Mouse (Mus musculus): Measurements from ENCODE around the gene Gimap9. TPM values are rescaled to one million over a fixed set of nuclear protein-coding genes. Genes with fewer than 3 reads are reported as not detected.
A peak's percentile ranks its signal among the peaks of the same experiment; 100 is the strongest.

Gimap9 gene
- polyA plus RNA-seq, 1 experiment from 2014 or later, result 7.5 TPM

DNA sequence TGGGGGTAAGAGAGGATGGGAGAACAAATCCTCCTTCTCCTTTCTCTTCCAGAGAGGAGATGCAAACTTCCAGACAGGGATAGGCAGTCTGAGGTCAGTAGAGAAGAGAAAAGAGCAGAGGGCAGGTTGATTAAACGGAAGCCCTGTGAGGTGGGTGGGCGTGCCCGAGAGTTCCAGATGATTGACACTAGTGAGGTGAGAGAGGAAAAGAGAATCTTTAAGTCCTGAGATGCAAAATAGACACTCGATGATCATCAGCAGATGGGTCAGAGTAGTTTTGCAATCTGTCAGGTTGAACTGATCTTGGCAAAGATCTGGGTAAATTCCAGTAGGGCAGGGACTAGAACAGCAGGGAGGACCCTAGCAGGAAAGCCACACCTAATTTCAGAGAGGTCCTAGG is 11.2 kb upstream of the Gimap9 start:
- H3K4me1 ChIP-seq, result no peaks in the 10 kb centered on the region
- no peak for ATAC-seq (ENCODE audit: extremely low read depth, insufficient number of reproducible peaks, low FRiP score, low TSS enrichment)
- 74% methylated on average over 4 of the region's 4 CpGs for WGBS
- H3K27me3 ChIP-seq (replicated peaks), result no peaks in the 10 kb centered on the region
- no peaks in the 10 kb centered on the region for H3K36me3 ChIP-seq
- no peak overlapping the region for H3K9ac ChIP-seq
- H3K9me3 ChIP-seq, result no peaks in the 10 kb centered on the region
- no peak overlapping the region for H3K4me2 ChIP-seq
- no peak overlapping the region for H3K27ac ChIP-seq (replicated peaks)
- H3K4me3 ChIP-seq, result no peak overlapping the region

DNA sequence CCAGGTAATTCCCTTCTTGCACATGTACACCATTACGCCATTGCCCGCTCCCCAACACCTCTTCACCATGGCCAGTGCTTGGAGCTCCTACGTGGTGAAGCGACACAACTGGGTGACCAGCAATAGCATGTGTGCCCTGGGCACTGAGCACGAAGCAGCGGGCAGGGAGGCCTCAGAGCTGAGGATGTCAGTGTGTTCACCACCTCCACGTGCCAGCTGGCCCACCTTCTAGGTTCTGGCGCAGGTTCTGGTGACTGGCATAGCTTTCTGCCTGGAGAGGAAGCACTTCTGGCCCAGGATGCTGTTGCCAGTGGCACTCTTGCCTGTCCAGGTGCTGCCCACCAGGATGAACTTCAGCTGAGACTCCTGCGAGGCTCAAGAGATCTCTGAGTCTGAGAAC is 10.5 kb upstream of the Gimap9 start:
- Histone ChIP-seq H3K9me3 (no peaks in the 10 kb centered on the region), H3K27ac (replicated peaks) (no peak overlapping the region), H3K4me2 (no peak overlapping the region), H3K4me3 (no peak overlapping the region), H3K4me1 (no peaks in the 10 kb centered on the region), H3K27me3 (replicated peaks) (no peaks in the 10 kb centered on the region), H3K9ac (no peak overlapping the region), H3K36me3 (no peaks in the 10 kb centered on the region)
- no peak for ATAC-seq (ENCODE audit: extremely low read depth, insufficient number of reproducible peaks, low FRiP score, low TSS enrichment)
- WGBS, result 80% methylated on average over 9 of the region's 9 CpGs

DNA sequence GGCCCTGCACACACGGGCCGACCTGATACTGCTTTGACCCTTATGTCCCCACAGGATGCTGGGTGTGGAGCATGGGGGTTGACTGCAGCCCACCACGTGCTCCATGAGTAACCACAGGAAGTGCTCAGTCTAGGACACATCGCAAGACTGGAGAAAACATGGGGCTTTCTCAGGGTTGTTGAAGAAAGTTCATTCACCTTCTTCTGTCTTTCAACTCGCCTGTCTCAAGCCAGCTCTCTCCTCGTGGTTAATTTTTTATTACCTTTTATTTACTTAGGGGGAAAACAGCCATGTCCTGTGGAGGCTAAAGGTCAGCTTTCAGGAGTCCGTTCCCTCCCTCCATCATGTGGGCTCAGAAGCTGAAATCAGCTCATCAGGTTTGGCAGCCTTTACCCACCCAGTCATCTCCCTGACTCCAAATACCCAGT is 9.8 kb upstream of the Gimap9 start:
- Histone ChIP-seq H3K27ac (replicated peaks) (no peak overlapping the region), H3K36me3 (no peaks in the 10 kb centered on the region), H3K4me1 (no peaks in the 10 kb centered on the region), H3K4me2 (no peak overlapping the region), H3K9ac (no peak overlapping the region), H3K9me3 (no peaks in the 10 kb centered on the region), H3K4me3 (no peak overlapping the region), H3K27me3 (replicated peaks) (no peaks in the 10 kb centered on the region)
- 54% methylated on average over 7 of the region's 7 CpGs for WGBS
- ATAC-seq (ENCODE audit: extremely low read depth, insufficient number of reproducible peaks, low FRiP score, low TSS enrichment), result no peak

DNA sequence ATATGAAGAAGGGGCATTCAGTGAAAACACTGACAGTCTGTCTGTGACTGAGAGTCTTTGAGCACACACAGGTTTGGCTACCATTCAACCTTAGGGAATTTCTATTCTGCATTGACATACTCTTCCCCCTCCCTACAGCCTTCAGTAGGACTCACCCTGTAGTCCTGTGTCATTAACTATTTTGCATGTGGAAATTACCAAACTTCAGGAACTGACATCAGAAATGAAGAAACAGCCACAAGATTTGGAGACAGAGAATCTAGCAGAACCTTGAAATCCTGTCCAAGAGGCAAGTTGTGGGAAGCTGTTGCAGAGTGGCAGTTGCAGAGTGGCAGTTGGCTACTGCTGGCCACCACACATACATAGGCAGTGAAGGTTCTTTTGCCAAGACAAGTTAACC is 7.9 kb upstream of the Gimap9 start:
- Histone ChIP-seq H3K4me1 (no peaks in the 10 kb centered on the region), H3K4me2 (no peak overlapping the region), H3K36me3 (no peaks in the 10 kb centered on the region), H3K27ac (replicated peaks) (no peak overlapping the region), H3K9me3 (no peaks in the 10 kb centered on the region), H3K9ac (no peak overlapping the region), H3K4me3 (no peak overlapping the region), H3K27me3 (replicated peaks) (no peaks in the 10 kb centered on the region)
- ATAC-seq (ENCODE audit: extremely low read depth, insufficient number of reproducible peaks, low FRiP score, low TSS enrichment), result no peak

DNA sequence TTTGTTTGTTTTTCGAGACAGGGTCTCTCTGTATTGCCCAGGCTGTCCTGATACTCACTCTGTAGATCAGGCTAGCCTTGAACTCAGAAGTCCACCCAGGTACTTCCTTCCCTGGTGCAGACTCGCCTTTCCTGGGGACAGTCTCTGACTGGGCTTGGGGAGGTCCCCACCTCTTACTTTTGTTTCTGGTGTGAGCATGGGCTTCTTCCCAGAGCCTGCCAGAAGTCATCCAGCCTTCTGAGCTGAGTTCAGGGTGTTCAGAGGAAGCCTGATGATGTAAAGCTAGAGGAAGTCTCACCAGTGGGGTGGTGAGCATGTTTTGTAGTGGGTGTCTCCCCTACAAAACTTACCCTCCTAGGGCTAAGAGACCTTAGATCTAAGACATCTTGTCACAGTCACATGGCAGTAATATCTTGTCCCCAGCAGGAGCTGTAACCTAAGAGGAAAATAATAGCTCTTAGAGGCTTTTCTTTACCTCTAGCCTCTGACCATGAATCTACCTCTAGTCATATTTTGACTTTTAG is 6.4 kb upstream of the Gimap9 start:
- Histone ChIP-seq H3K27me3 (replicated peaks) (no peaks in the 10 kb centered on the region), H3K27ac (replicated peaks) (no peak overlapping the region), H3K36me3 (no peaks in the 10 kb centered on the region), H3K9me3 (no peaks in the 10 kb centered on the region), H3K9ac (no peak overlapping the region), H3K4me1 (no peaks in the 10 kb centered on the region), H3K4me2 (no peak overlapping the region), H3K4me3 (no peak overlapping the region)
- no peak for ATAC-seq (ENCODE audit: extremely low read depth, insufficient number of reproducible peaks, low FRiP score, low TSS enrichment)
- WGBS, result 53% methylated on average over 2 of the region's 2 CpGs

DNA sequence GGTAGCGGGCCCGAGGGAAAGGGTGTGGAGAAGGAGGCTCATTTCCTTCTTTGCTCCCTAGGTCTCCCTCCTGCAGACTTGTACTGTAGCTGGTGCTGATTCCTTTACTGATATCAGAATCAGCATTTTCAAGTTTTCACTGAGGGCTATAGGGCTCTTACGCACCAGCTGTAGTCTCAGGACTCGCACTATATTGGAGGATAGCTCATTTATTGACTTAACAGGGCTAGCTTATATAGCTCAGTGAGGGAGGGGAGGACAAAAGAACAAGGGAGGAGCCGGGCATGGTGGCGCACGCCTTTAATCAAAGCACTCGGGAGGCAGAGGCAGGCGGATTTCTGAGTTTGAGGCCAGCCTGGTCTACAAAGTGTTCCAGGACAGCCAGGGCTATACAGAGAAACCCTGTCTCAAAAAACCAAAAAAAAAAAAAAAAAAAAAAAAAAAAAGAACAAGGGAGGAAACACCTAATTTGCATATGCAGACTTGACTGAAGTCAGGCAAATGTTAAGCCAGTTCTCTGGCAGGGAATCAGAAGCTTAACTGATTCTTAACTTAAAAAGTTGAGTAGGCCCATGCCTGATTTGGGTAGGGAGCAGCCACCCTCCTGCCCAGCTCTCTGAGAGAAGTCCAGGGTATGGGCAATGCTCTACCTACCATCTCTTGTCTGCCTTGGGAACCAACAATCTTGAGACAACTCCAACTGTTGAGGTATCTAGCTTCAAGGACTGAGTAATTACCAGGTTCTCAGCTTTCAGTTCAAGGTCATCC is 1.5 kb upstream of the Gimap9 start:
- Histone ChIP-seq H3K4me2 (no peak overlapping the region), H3K9ac (no peak overlapping the region), H3K9me3 (no peaks in the 10 kb centered on the region), H3K4me1 (peaks cover 5% of the 10 kb centered on the region; the same call in 1 of the 2 replicates), H3K4me3 (no peak overlapping the region), H3K36me3 (no peaks in the 10 kb centered on the region), H3K27ac (replicated peaks) (no peak overlapping the region), H3K27me3 (replicated peaks) (no peaks in the 10 kb centered on the region)
- no peak for ATAC-seq (ENCODE audit: extremely low read depth, insufficient number of reproducible peaks, low FRiP score, low TSS enrichment)
- WGBS, result 93% methylated on average over 9 of the region's 9 CpGs

DNA sequence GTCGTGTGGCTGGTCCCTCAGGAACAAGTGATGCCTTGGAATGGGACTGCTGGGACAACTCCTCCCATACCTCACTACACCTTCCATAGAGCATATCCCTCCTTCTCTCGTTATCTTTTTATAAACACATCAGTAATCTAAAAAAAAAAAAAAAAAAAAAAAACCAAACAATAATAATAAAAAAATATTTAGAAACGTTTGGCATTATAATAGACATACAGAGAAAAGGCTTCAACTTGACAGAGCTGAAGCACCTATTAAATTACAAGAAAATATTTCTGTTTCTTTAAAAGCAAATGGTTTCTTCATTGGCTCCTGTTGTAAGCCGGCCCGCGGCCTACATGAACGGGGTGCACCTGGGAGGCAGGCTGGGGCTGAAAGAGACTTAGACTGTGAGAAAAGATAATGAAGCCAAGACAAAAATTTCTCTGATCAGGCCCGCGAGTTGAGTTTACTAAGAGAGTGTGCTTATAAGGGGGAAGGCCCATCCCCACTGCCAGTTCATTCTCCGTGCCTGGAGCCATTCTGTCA is 464 bp upstream of the Gimap9 start:
- ATAC-seq (ENCODE audit: extremely low read depth, insufficient number of reproducible peaks, low FRiP score, low TSS enrichment), result no peak
- H3K4me2 ChIP-seq, result peak overlapping the region; percentile 66
- H3K9me3 ChIP-seq, result no peaks in the 10 kb centered on the region
- peak overlapping the region; percentile 46 for H3K4me3 ChIP-seq
- no peaks in the 10 kb centered on the region; the same call in 1 of the 2 replicates for H3K36me3 ChIP-seq
- 42% methylated on average over 10 of the region's 10 CpGs for WGBS
- peak overlapping the region; percentile 72 for H3K9ac ChIP-seq
- no peaks in the 10 kb centered on the region for H3K27me3 ChIP-seq (replicated peaks)
- H3K4me1 ChIP-seq, result peaks cover 5% of the 10 kb centered on the region; the same call in 1 of the 2 replicates
- H3K27ac ChIP-seq (replicated peaks), result peak overlapping the region; percentile 56; the same call in 1 of the 2 replicates

DNA sequence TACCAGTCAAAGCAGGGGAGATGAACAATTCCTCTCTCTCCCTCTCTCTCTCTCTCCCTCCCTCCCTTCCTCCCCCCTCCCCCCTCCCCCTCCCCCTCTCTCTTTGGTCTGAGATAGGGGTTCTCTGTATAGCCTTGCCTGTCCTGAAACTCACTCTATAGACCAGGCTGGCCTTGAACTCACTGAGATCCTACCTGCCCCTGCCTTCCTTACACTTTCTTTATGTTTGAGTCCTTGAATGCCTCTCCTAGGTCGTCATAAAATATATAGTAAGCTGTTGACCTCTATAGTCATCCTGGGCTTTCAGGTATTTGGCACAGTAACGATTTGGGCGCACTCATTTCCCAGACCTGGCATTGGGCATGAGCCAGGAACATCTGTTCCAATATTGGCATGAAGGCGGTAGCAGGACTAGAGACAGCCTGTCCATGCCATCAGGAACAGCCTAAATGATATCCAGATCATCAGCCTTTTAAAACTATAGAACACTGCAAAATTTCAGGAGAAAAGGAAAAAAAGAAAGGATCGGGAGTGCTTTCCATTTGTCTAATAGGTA is 1.0 kb downstream of the Gimap9 start:
- no peak for ATAC-seq (ENCODE audit: extremely low read depth, insufficient number of reproducible peaks, low FRiP score, low TSS enrichment)
- no peaks in the 10 kb centered on the region; the same call in 1 of the 2 replicates for H3K36me3 ChIP-seq
- no peaks in the 10 kb centered on the region for H3K9me3 ChIP-seq
- no peaks in the 10 kb centered on the region for H3K27me3 ChIP-seq (replicated peaks)
- no peak overlapping the region for H3K27ac ChIP-seq (replicated peaks)
- peak overlapping the region; percentile 66 for H3K4me2 ChIP-seq
- H3K4me3 ChIP-seq, result peak overlapping the region; percentile 46
- H3K4me1 ChIP-seq, result peaks cover 5% of the 10 kb centered on the region; the same call in 1 of the 2 replicates
- H3K9ac ChIP-seq, result peak overlapping the region; percentile 72
- WGBS, result 76% methylated on average over 5 of the region's 5 CpGs

DNA sequence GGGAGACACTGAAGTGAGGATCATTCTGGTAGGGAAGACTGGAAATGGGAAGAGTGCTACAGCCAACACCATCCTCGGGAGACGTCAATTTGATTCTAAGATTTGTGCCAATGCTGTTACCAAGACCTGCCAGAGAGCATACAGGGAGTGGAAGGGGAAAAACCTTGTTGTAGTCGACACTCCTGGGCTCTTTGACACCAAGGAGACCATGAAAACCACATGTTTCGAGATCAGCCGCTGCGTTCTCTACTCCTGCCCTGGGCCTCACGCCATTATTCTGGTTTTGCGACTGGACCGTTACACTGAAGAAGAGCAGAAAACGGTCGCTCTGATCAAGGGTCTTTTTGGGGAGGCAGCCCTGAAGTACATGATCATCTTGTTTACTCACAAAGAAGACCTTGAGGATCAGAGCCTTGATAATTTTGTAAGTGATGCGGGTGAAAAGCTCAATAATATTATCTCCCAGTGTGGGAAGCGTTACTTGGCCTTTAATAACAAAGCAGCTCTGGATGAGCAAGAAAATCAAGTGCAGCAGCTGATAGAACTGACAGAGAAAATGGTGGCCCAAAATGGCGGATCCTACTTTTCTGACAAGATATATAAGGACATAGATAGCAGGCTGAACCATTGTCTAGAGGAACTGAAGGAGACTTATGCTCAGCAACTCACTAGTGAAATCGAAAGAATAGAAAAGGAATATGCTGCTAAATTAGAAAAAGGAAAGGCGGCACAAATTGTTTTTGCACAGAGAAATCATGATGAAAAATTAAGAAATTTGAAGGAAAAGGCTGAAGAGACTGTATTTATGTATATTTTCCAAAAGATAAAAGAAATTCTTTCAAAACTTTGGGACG is 1.8 kb downstream of the Gimap9 start:
- no peak for ATAC-seq (ENCODE audit: extremely low read depth, insufficient number of reproducible peaks, low FRiP score, low TSS enrichment)
- H3K9ac ChIP-seq, result no peak overlapping the region
- WGBS, result 86% methylated on average over 17 of the region's 17 CpGs
- no peaks in the 10 kb centered on the region for H3K9me3 ChIP-seq
- H3K4me3 ChIP-seq, result no peak overlapping the region
- no peaks in the 10 kb centered on the region for H3K27me3 ChIP-seq (replicated peaks)
- H3K4me1 ChIP-seq, result peaks cover 5% of the 10 kb centered on the region; the same call in 1 of the 2 replicates
- no peaks in the 10 kb centered on the region; the same call in 1 of the 2 replicates for H3K36me3 ChIP-seq
- 0 out of 2 replicates have a peak overlapping the region, but pooled peaks have one; percentile 66 for H3K4me2 ChIP-seq
- no peak overlapping the region for H3K27ac ChIP-seq (replicated peaks)

DNA sequence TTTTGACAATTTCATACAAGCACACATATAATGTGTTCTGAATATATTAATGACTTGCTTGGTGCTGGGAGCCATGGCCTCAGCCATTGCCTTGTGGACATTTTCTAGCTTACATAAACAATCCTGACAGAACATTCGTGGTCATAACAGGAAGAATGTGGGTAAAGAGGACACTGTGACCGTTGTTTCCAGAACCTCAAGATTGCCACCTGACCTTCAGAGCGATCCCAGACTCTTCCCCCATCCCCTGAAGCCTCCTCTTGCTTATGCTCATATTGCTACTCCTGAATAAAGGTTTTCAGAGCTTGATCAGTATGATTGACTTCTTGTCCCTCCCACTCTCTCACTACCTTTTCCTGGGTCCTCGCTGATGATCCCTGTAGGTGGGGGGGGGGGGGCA is 2.5 kb downstream of the Gimap9 start:
- H3K4me1 ChIP-seq, result peaks cover 5% of the 10 kb centered on the region; the same call in 1 of the 2 replicates
- no peak overlapping the region for H3K27ac ChIP-seq (replicated peaks)
- H3K36me3 ChIP-seq, result no peaks in the 10 kb centered on the region; the same call in 1 of the 2 replicates
- WGBS, result 70% methylated on average over 4 of the region's 4 CpGs
- no peak overlapping the region for H3K4me2 ChIP-seq
- H3K9ac ChIP-seq, result no peak overlapping the region
- ATAC-seq (ENCODE audit: extremely low read depth, insufficient number of reproducible peaks, low FRiP score, low TSS enrichment), result no peak
- H3K4me3 ChIP-seq, result no peak overlapping the region
- no peaks in the 10 kb centered on the region for H3K9me3 ChIP-seq
- H3K27me3 ChIP-seq (replicated peaks), result no peaks in the 10 kb centered on the region

DNA sequence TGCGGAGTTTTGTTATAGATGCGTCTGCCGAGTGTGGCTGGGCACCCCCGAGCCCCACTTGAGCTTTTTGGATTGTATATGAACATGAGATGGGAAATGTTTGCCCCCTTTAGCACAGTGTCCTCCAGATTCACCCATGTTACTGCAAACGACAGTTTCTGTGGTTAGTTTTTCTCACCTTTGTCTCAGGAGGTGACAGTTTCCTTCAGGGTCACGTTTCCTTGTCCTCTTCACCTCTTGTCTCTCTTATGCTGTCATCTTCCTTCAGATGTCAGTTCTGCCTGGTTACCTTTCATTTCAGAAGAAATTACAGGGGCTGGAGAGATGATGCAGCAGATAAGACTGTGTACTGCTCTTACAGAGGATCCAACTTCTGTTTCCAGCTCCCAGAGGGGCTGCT is 3.8 kb downstream of the Gimap9 start:
- no peak overlapping the region for H3K27ac ChIP-seq (replicated peaks)
- H3K9me3 ChIP-seq, result no peaks in the 10 kb centered on the region
- H3K4me3 ChIP-seq, result no peak overlapping the region
- H3K4me2 ChIP-seq, result no peak overlapping the region
- 72% methylated on average over 6 of the region's 6 CpGs for WGBS
- H3K36me3 ChIP-seq, result no peaks in the 10 kb centered on the region; the same call in 1 of the 2 replicates
- ATAC-seq (ENCODE audit: extremely low read depth, insufficient number of reproducible peaks, low FRiP score, low TSS enrichment), result no peak
- H3K4me1 ChIP-seq, result peaks cover 7% of the 10 kb centered on the region; the same call in 1 of the 2 replicates
- no peaks in the 10 kb centered on the region for H3K27me3 ChIP-seq (replicated peaks)
- H3K9ac ChIP-seq, result no peak overlapping the region

Measured in heart, embryonic 13.5 days (tissue).